Mouse (Mus musculus) thymus, adult 2 months (tissue): Measurements from ENCODE around the gene Oas1d. TPM values are rescaled to one million over a fixed set of nuclear protein-coding genes. Genes with fewer than 3 reads are reported as not detected.

ENCODE experiments used
- DNase-seq: peaks from one replicate; pipeline ENCODE4 v3.0.0; 2021
- H3K27ac ChIP-seq: fragments of 200-500 bp; 2 replicates; pipeline ENCODE4 v1.5.1; 2012; ENCODE audit warnings: low read length, control low read depth; ENCODE audit not compliant: control insufficient read depth, insufficient read depth
- H3K27me3 ChIP-seq: fragments of 200-500 bp; 2 replicates; pipeline ENCODE4 v1.6.1; 2012; ENCODE audit warnings: mild to moderate bottlenecking, low read length, moderate library complexity, mixed read lengths; ENCODE audit not compliant: control insufficient read depth, insufficient read depth
- H3K36me3 ChIP-seq: fragments of 200-500 bp; 2 replicates; pipeline ENCODE4 v1.6.1; 2012; ENCODE audit warnings: mild to moderate bottlenecking, low read length, moderate library complexity; ENCODE audit not compliant: control insufficient read depth, insufficient read depth
- H3K4me1 ChIP-seq: fragments of 200-500 bp; replicated peaks from 2 replicates; pipeline ENCODE4 v1.6.1; 2012; ENCODE audit warnings: low read length; ENCODE audit not compliant: control insufficient read depth, insufficient read depth
- H3K4me3 ChIP-seq: fragments of 200-500 bp; 2 replicates; pipeline ENCODE4 v1.5.1; 2012; ENCODE audit warnings: mild to moderate bottlenecking, low read length, control low read depth, moderate library complexity; ENCODE audit not compliant: control insufficient read depth, insufficient read depth
- CTCF ChIP-seq: fragments of 200-500 bp; IDR thresholded peaks from 2 replicates; pipeline ENCODE4 v1.5.1; 2012; ENCODE audit warnings: mild to moderate bottlenecking, control low read depth, low read length, moderate library complexity, borderline replicate concordance; ENCODE audit not compliant: control insufficient read depth, poor library complexity, insufficient read depth; ENCODE audit errors: extremely low read depth
- POLR2A ChIP-seq: fragments of 200-500 bp; IDR thresholded peaks from 2 replicates; pipeline ENCODE4 v1.6.1; 2012; ENCODE audit warnings: mild to moderate bottlenecking, low read length, control low read depth, moderate library complexity; ENCODE audit not compliant: control insufficient read depth, poor library complexity, insufficient read depth; ENCODE audit errors: extremely low read depth
- WGBS: fragments of 180-500 bp; shearing (Covaris S2); methylation state at CpG from one replicate; pipeline ENCODE4 v1.1.7; 2018; 5-methylcytosine and 5-hydroxymethylcytosine counted together
- polyA plus RNA-seq: library from polyadenylated mRNA; depleted of rRNA; stranded (reverse); fragments of >200 nt; gene quantifications from 2 replicates; pipeline ENCODE4 v1.2.3, GENCODE M21; 2012

Oas1d gene
- polyA plus RNA-seq, 1 experiment: 0.74 TPM

DNA sequence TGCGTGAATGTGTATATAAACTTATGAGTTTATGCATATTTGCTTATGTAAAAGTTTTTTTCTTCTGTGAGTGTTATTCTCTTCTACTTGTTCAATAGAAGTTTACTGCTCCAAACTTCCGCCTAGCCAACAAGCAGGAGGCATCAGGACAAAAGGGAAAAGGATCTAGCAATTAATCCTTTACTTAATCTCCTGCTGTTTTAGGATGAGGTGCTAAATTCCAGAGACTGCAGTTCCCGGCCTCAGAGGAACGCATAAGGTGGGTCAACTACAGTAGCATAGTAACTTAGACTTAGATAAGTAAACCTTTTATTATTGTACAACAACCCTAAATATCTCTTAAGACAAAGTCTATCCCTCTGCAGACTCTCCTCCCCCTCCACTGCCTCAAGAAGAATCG is 19.6 kb downstream of the Oas1d start:
- DNase-seq: no peak
- H3K27ac ChIP-seq: no peak overlapping the region
- no peak overlapping the region for H3K4me3 ChIP-seq
- no peaks in the 10 kb centered on the region for H3K4me1 ChIP-seq
- 40% methylated on average over 5 of the region's 5 CpGs for WGBS
- TF ChIP-seq CTCF: no peak
- TF ChIP-seq POLR2A: no peak
- no peaks in the 10 kb centered on the region for H3K36me3 ChIP-seq
- H3K27me3 ChIP-seq: no peaks in the 10 kb centered on the region

DNA sequence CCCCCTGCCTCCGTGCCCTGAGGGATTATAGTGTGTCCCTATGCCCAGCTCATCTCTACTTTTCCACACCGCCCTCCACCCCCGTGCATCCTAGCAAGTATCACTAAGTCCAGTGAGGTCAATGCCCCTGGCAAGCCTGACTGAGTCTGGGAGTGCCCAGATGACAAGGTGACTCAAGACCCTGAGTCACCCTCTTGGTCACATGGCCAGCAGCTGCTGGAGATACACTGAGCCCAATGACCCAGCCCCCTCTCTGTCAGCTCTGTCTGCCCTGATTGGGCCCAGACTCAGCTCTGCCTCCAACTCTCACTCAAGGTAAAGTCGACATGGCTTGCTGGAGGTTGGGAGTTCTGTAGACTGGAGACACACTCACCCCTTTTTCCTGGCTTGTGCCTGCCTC is 23.5 kb downstream of the Oas1d start:
- Histone ChIP-seq H3K4me1 (no peaks in the 10 kb centered on the region), H3K27me3 (no peaks in the 10 kb centered on the region), H3K4me3 (no peak overlapping the region), H3K36me3 (no peaks in the 10 kb centered on the region), H3K27ac (no peak overlapping the region)
- no peak for DNase-seq
- TF ChIP-seq CTCF (no peak), POLR2A (no peak)
- WGBS: 79% methylated on average over 4 of the region's 4 CpGs

GRCm38 (mm10) chr5:120938586-120938985 is 24.2 kb downstream of the Oas1d start:
- H3K4me3 ChIP-seq: no peak overlapping the region
- no peaks in the 10 kb centered on the region for H3K36me3 ChIP-seq
- TF ChIP-seq CTCF: no peak
- no peak for TF ChIP-seq POLR2A
- no peak overlapping the region for H3K27ac ChIP-seq
- no peaks in the 10 kb centered on the region for H3K27me3 ChIP-seq
- H3K4me1 ChIP-seq: no peaks in the 10 kb centered on the region
- DNase-seq: no peak
- WGBS: 47% methylated on average over 8 of the region's 8 CpGs

DNA sequence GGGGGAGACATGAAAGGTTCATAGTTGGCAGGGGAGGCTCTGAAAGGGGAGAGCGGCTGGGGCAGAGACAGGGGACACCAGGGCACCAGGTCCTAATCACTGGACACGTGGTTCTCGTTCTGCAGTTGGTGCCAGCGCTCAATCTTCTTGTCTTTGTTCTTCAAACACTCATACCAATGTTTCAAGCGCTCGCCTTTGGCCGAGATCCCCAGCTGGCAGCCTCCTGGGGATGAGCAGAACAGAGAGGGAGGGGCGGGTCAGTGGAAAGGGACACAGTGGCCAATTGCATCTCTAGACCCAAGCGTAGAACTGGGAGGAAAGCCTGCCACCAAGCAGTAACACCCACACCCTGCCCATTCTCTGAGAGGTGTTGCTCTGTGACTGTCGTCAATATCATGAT is 27.7 kb downstream of the Oas1d start:
- WGBS: 79% methylated on average over 10 of the region's 10 CpGs
- TF ChIP-seq POLR2A: no peak
- TF ChIP-seq CTCF: no peak
- no peak overlapping the region for H3K27ac ChIP-seq
- no peaks in the 10 kb centered on the region for H3K27me3 ChIP-seq
- H3K4me1 ChIP-seq: no peaks in the 10 kb centered on the region
- no peak overlapping the region for H3K4me3 ChIP-seq
- no peaks in the 10 kb centered on the region for H3K36me3 ChIP-seq
- DNase-seq: no peak

- no peaks in the 10 kb centered on the region for H3K27me3 ChIP-seq
- no peak for DNase-seq
- no peaks in the 10 kb centered on the region for H3K4me1 ChIP-seq
- 66% methylated on average over 10 of the region's 10 CpGs for WGBS
- H3K27ac ChIP-seq: no peak overlapping the region
- H3K36me3 ChIP-seq: no peaks in the 10 kb centered on the region
- TF ChIP-seq POLR2A: no peak
- no peak overlapping the region for H3K4me3 ChIP-seq
Measured at GRCm38 (mm10) chr5:120952242-120952770, 38.0 kb downstream of the Oas1d start.

- H3K36me3 ChIP-seq: no peaks in the 10 kb centered on the region
- peak; percentile 15 for DNase-seq
- no peaks in the 10 kb centered on the region for H3K27me3 ChIP-seq
- H3K4me1 ChIP-seq: no peaks in the 10 kb centered on the region
- 15% methylated on average over 5 of the region's 5 CpGs for WGBS
- no peak overlapping the region for H3K4me3 ChIP-seq
- no peak overlapping the region for H3K27ac ChIP-seq
- TF ChIP-seq POLR2A (no peak), CTCF (0 out of 2 replicates have a peak, but pooled peaks have one; percentile 10)
Measured at GRCm38 (mm10) chr5:120953974-120954373, 39.6 kb downstream of the Oas1d start.

DNA sequence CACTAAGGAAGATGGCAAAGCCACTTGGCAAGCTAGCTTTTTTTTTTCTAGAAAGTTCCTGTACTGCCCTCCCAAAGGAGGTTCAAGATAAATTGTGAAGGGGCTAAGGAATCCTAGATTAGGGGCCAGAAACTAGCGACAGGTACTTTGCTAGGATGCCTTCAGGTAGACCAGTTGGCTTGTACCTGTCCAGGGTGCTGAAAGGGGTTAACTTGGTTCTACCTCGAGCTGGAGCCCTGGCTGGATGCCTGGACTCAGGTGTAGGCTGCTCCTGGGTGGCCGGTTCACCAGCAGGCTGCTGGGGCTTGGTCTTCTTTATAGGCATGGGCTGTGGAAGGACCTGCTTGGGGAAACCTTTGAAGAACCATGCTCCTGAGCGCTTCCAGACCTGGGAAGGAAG is 46.7 kb downstream of the Oas1d start:
- no peaks in the 10 kb centered on the region for H3K27me3 ChIP-seq
- no peak overlapping the region for H3K4me3 ChIP-seq
- no peak overlapping the region for H3K27ac ChIP-seq
- H3K4me1 ChIP-seq: no peaks in the 10 kb centered on the region
- DNase-seq: no peak
- 58% methylated on average over 4 of the region's 4 CpGs for WGBS
- TF ChIP-seq CTCF: no peak
- TF ChIP-seq POLR2A: no peak
- no peaks in the 10 kb centered on the region for H3K36me3 ChIP-seq
